Mouse (Mus musculus) liver, embryonic 14.5 days (tissue): ENCODE results near the gene Prn. TPM values are rescaled to one million over a fixed set of nuclear protein-coding genes. Genes with fewer than 3 reads are reported as not detected.

Experiments
- ATAC-seq: fragments of 200-750 bp; cut with Nextera tagmentation; 2 replicates; pipeline ENCODE4 v1.8.0; 2017; ENCODE audit warnings: moderate number of reproducible peaks, mild to moderate bottlenecking, moderate library complexity; ENCODE audit not compliant: insufficient read depth
- DNase-seq, 3 experiments: peaks; one replicate each; pipeline ENCODE4 v3.0.0-alpha.2; 2012 to 2013; ENCODE audit warnings: low read depth in 3 of 3, low spot score in 3 of 3
- H3K27ac ChIP-seq: fragments of 300-500 bp; sonication (generic); 2 replicates; pipeline ENCODE4 v1.5.1; 2014; ENCODE audit warnings: moderate library complexity, mild to moderate bottlenecking, control low read depth, inconsistent platforms
- H3K27me3 ChIP-seq: fragments of 300-500 bp; sonication (generic); 2 replicates; pipeline ENCODE4 v1.6.1; 2014; ENCODE audit warnings: mild to moderate bottlenecking, low read length, moderate library complexity; ENCODE audit not compliant: control insufficient read depth, insufficient read depth
- H3K36me3 ChIP-seq: fragments of 300-500 bp; sonication (generic); replicated peaks from 2 replicates; pipeline ENCODE4 v1.6.1; 2014; ENCODE audit warnings: low read depth; ENCODE audit not compliant: control insufficient read depth, insufficient read depth
- H3K4me1 ChIP-seq, 2 experiments: fragments of 200-500 bp in 1 of 2; fragments of 300-500 bp in 1 of 2; sonication (generic) in 1 of 2; replicated peaks; 2 replicates each; pipeline ENCODE4 v1.6.1; 2012 to 2014; ENCODE audit warnings: antibody characterized with exemption in 1 of 2, inconsistent platforms in 1 of 2, low read length in 1 of 2; ENCODE audit not compliant: control insufficient read depth in 2 of 2, insufficient read depth in 2 of 2
- H3K4me2 ChIP-seq: fragments of 300-500 bp; sonication (generic); 2 replicates; pipeline ENCODE4 v1.6.1; 2014; ENCODE audit warnings: low read depth, mild to moderate bottlenecking, control low read depth, moderate library complexity
- H3K4me3 ChIP-seq, 2 experiments: fragments of 200-500 bp in 1 of 2; fragments of 300-500 bp in 1 of 2; sonication (generic) in 1 of 2; 2 replicates each; pipeline ENCODE4 v1.5.1; 2012 to 2014; ENCODE audit warnings: low read depth in 2 of 2, low read length in 2 of 2, mild to moderate bottlenecking in 2 of 2, control low read depth in 1 of 2, inconsistent platforms in 1 of 2, moderate library complexity in 1 of 2; ENCODE audit not compliant: insufficient read depth in 1 of 2
- H3K9ac ChIP-seq: fragments of 300-500 bp; sonication (generic); replicated peaks from 2 replicates; pipeline ENCODE4 v1.6.1; 2014; ENCODE audit warnings: mild to moderate bottlenecking, control low read depth, moderate library complexity
- H3K9me3 ChIP-seq: fragments of 300-500 bp; sonication (generic); 2 replicates; pipeline ENCODE4 v1.6.1; 2016; ENCODE audit warnings: low read length, mixed read lengths; ENCODE audit not compliant: control insufficient read depth
- CTCF ChIP-seq: IDR thresholded peaks from 2 replicates; pipeline ENCODE4 v1.5.1; 2016; ENCODE audit warnings: antibody characterized with exemption, low read depth, control low read depth
- EP300 ChIP-seq: IDR thresholded peaks from 2 replicates; pipeline ENCODE4 v1.6.1; 2016; ENCODE audit warnings: antibody characterized with exemption, low read depth
- WGBS: fragments of 180-500 bp; shearing (Covaris S2); extraction: QIAGEN DNeasy Blood & Tissue Kit; methylation state at CpG from one replicate; pipeline ENCODE4 v1.1.7; 2014; ENCODE audit not compliant: insufficient replicate concordance; 5-methylcytosine and 5-hydroxymethylcytosine counted together
- polyA plus RNA-seq, 2 experiments: library from polyadenylated mRNA; depleted of rRNA in 1 of 2; stranded (reverse) in 1 of 2; unstranded in 1 of 2; fragments of >200 nt; fragmentation: Nextera tagmentation in 1 of 2; extraction: Ambion mirVana in 1 of 2; gene quantifications; 2 replicates each; pipeline versions ENCODE4 v1.2.1 to v1.2.3; 2012 to 2014

Prn gene
- polyA plus RNA-seq, 2 experiments: not detected

DNA sequence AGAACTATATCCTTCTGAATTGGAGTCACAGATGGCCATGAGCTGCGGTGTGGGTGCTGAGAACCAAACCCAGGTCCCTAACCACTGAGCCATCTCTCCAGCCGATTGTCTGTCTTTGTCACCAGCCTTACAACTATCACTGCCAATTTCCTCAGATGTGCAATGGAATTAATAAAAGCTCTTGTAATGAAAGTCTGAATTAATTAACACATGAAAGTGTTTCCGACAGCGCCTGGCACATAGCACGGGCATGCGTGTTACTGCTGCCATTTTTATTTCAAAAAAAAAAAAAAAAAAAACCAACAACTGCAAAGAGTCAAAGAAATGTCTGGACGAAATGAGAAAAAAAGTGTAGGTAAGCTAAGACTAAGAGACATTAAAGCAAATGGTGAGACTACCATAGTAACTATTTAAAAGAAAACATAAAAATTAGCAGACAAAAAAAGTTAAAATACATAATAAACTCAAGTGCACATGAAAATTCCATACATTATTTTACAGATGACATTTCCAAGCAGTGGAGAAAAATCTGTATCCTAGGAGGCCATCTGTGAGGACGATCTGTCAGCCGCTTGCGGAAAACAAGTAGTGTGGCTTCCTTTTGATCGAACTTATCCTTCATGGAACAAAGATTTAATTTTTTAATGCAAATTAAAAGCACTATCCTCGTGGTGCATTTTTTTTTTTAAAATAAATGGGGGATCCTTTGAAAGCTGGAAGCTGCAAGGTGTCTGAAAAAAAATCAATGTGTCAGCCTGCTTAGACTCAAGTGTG, 12.2 kb upstream of the Prn start:
- DNase-seq (no peak), ATAC-seq (no peak)
- no peak overlapping the region for H3K9ac ChIP-seq
- no peak overlapping the region for H3K27ac ChIP-seq
- H3K36me3 ChIP-seq: no peaks in the 10 kb centered on the region
- H3K4me3 ChIP-seq: no peak overlapping the region
- 77% methylated on average over 12 of the region's 12 CpGs for WGBS
- H3K9me3 ChIP-seq: no peaks in the 10 kb centered on the region
- no peak for TF ChIP-seq CTCF
- TF ChIP-seq EP300: no peak
- H3K4me1 ChIP-seq: peaks cover 0 to 4% of the 10 kb centered on the region in 2 experiments; a peak in 1 of 4 replicates
- H3K4me2 ChIP-seq: no peak overlapping the region
- H3K27me3 ChIP-seq: no peaks in the 10 kb centered on the region

DNA sequence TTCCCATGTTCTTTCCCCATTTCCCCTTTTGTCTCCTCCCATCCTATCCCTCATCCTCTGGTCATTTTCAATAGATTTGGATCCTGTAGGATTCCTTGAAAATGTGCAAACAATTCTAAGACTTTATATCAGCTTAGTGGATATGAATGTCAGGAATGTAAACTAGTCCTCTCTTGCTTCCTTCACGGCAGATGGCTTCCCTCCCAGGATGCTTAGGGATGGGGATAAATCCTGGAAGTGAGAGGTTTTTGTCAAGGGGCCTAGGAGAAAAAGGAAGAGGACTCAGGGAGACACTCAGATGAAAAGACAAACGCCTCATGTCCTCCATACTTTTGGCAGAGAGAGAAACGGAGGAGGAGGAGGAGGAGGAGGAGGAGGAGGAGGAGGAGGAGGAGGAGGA, 7.3 kb upstream of the Prn start:
- no peak overlapping the region for H3K4me2 ChIP-seq
- no peaks in the 10 kb centered on the region for H3K36me3 ChIP-seq
- no peaks in the 10 kb centered on the region for H3K27me3 ChIP-seq
- no peak for TF ChIP-seq EP300
- TF ChIP-seq CTCF: no peak
- WGBS: 63% methylated on average over 3 of the region's 3 CpGs
- peaks cover 20 to 35% of the 10 kb centered on the region in 2 experiments for H3K4me1 ChIP-seq
- H3K4me3 ChIP-seq: no peak overlapping the region
- DNase-seq (no peak), ATAC-seq (no peak)
- H3K27ac ChIP-seq: no peak overlapping the region
- no peak overlapping the region for H3K9ac ChIP-seq
- H3K9me3 ChIP-seq: no peaks in the 10 kb centered on the region

DNA sequence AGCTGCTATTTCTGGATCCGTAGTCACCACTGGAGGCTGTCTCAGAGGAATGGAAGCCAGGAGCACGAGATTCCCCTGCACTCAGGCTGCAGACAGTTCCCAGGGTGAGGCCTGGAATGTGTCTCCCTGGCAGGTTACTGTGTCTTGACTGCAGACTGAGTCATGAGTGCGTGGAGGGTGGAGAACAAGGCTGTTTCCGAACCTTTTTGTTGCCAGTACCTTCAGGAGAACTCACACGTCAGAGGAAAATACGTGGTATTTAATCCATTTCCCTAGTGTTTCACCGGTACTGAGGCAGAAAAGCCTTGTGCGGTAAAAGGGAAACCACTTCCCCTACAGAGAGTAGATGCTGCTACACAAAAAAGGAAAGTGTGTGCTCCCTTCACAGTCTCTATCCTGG, 6.9 kb upstream of the Prn start:
- ATAC-seq (no peak), DNase-seq (no peak)
- WGBS: 27% methylated on average over 8 of the region's 8 CpGs
- H3K4me3 ChIP-seq: no peak overlapping the region
- H3K27ac ChIP-seq: no peak overlapping the region
- no peaks in the 10 kb centered on the region for H3K9me3 ChIP-seq
- H3K4me2 ChIP-seq: no peak overlapping the region
- H3K9ac ChIP-seq: no peak overlapping the region
- no peak for TF ChIP-seq CTCF
- no peak for TF ChIP-seq EP300
- H3K4me1 ChIP-seq: peaks cover 20 to 35% of the 10 kb centered on the region in 2 experiments
- H3K36me3 ChIP-seq: no peaks in the 10 kb centered on the region
- H3K27me3 ChIP-seq: no peaks in the 10 kb centered on the region

DNA sequence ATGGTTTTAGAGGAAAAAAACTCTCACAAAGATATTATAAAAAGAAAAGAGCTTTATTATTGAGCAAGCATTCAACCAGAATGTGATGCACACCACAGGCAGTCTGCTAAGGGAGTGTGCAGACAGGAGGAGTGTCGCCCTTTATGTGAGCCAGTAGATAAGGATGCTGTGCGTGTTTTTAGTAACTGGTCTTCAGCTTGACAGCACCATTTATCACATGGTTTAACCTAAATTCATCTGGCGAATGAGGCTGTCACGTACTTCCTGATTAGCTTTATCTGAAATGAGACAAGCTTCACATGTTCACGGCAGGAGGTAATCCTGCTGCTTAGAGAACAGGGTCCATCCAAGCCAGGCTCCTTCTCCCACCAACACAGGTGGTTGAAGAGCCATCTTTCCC, 4.7 kb upstream of the Prn start:
- peak overlapping the region; percentile 63 for H3K4me2 ChIP-seq
- no peaks in the 10 kb centered on the region for H3K9me3 ChIP-seq
- H3K9ac ChIP-seq: peak overlapping the region; percentile 47; the same call in 1 of the 2 replicates
- no peaks in the 10 kb centered on the region for H3K27me3 ChIP-seq
- H3K4me3 ChIP-seq: 0 out of 4 replicates have a peak overlapping the region, but pooled peaks of 1 of the 2 experiments have one; percentile 16
- TF ChIP-seq EP300 (peak; percentile 91), CTCF (peak; percentile 13; the same call in 1 of the 2 replicates)
- DNase-seq (peak; percentile 70 to 73 (median 71)), ATAC-seq (peak; percentile 87)
- no peaks in the 10 kb centered on the region for H3K36me3 ChIP-seq
- H3K27ac ChIP-seq: peak overlapping the region; percentile 89
- peaks cover 26 to 44% of the 10 kb centered on the region in 2 experiments for H3K4me1 ChIP-seq
- WGBS: 8% methylated on average over 5 of the region's 5 CpGs

DNA sequence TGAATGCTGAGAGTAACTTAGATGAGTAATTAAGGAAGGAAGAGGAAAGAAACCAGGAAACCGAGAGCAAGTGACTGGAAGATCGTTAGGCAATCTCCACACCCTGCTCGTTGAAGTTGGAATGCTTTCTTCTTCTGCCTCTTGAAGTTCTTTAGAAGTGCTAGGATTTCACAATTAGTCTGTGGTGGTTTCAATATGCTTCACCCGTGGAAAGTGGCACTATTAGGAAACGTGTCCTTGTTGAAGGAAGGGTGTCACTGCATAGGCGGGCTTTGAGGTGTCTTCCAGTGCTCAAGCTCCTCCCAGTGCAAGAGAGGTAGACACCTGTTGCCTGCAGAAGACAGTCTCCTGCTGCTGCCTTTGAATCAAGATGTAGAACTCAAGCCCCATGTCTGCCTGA, 4.0 kb upstream of the Prn start:
- H3K9me3 ChIP-seq: no peaks in the 10 kb centered on the region
- peaks cover 31 to 46% of the 10 kb centered on the region in 2 experiments for H3K4me1 ChIP-seq
- no peak overlapping the region for H3K9ac ChIP-seq
- no peaks in the 10 kb centered on the region for H3K27me3 ChIP-seq
- peak overlapping the region; percentile 89 for H3K27ac ChIP-seq
- no peak for DNase-seq
- no peak overlapping the region for H3K4me3 ChIP-seq
- H3K4me2 ChIP-seq: peak overlapping the region; percentile 63
- no peak for ATAC-seq
- H3K36me3 ChIP-seq: no peaks in the 10 kb centered on the region
- TF ChIP-seq EP300 (no peak), CTCF (no peak)
- WGBS: 36% methylated on average over 6 of the region's 6 CpGs
